In the genomic region with DNA sequence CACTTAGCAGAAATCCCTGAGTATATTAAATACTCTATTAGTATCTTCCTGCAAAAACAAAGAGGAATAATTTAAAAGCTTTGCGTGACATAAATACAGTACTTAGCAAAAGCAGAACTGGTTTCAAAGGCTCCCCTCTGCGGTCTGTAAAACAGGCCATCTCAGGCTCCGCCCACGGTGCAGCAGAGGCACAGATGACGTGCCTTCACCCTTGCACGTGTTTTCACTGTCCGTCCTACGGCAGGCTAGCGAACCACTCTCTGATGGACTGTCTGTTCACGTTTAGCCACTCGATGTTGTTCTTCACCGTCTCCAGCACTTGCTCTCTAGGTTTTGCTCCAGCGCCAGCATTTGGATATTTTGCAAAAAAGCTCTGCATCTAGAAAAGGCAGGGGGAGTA, we compare ENCODE assay signal across 9 mouse cellular contexts.
DNase-seq lines count a peak whose midpoint lies in the region; ATAC-seq and TF ChIP-seq lines count a peak whose summit lies in the region.
"Had no signal": no experiment of that assay in that cellular context is flagged by ENCODE, and none has a peak within 500 bp of the region (broad histone marks: within the 10 kb centered on the region; RNA-seq: fewer than 3 reads in every experiment).

No protein-coding gene starts in this region.

- no peak overlapping the region for H3K27ac ChIP-seq in kidney, embryonic 16.5 days (ENCODE audit: low read length)
- H3K27ac ChIP-seq in intestine, postnatal 0 days (ENCODE audit: low read depth, low read length): no peak overlapping the region

- no peak overlapping the region for H3K9ac ChIP-seq in kidney, embryonic 16.5 days (replicated peaks; ENCODE audit: low read length)
- H3K9ac ChIP-seq in intestine, postnatal 0 days (ENCODE audit: low read depth, low read length): no peak overlapping the region

- no peak overlapping the region for H3K4me2 ChIP-seq in kidney, embryonic 16.5 days (replicated peaks; ENCODE audit: low read depth, low read length)
- H3K4me2 ChIP-seq in intestine, postnatal 0 days (replicated peaks; ENCODE audit: low read depth): no peak overlapping the region

- no peak for DNase-seq in kidney, adult 9 months
- peak; percentile 29 for DNase-seq in thymus, postnatal 4 days
- DNase-seq in thymus, adult 18-20 months: no peak
- DNase-seq in lung, postnatal 36 days: peak; percentile 35
- DNase-seq in ovary, postnatal 36 days (ENCODE audit: low spot score): no peak
- DNase-seq in cerebellum, adult 9-10 months: no peak
- DNase-seq: cerebellum, adult 11 months had no signal

- peaks cover 10% of the 10 kb centered on the region for H3K4me1 ChIP-seq in kidney, embryonic 16.5 days (ENCODE audit: insufficient read depth, low read length)
- no peaks in the 10 kb centered on the region for H3K4me1 ChIP-seq in intestine, postnatal 0 days (replicated peaks; ENCODE audit: control insufficient read depth, insufficient read depth, low read length)

- no peaks in the 10 kb centered on the region for H3K27me3 ChIP-seq in kidney, embryonic 16.5 days (ENCODE audit: insufficient read depth, low read length)
- H3K27me3 ChIP-seq in intestine, postnatal 0 days (replicated peaks; ENCODE audit: control insufficient read depth, insufficient read depth, low read length): no peaks in the 10 kb centered on the region

- ATAC-seq in kidney, embryonic 16.5 days (ENCODE audit: low FRiP score, low TSS enrichment): peak; percentile 51; the same call in 1 of the 2 replicates
- no peak for ATAC-seq in intestine, postnatal 0 days

- WGBS in kidney, embryonic 16.5 days: 44% methylated on average over 13 of the region's 13 CpGs
- WGBS in intestine, postnatal 0 days: 50% methylated on average over 13 of the region's 13 CpGs

- no peak overlapping the region for H3K4me3 ChIP-seq in kidney, embryonic 16.5 days (ENCODE audit: low read length)
- H3K4me3 ChIP-seq in intestine, postnatal 0 days (ENCODE audit: low read depth, low read length): no peak overlapping the region

- H3K36me3 ChIP-seq in kidney, embryonic 16.5 days (ENCODE audit: insufficient read depth, low read length): no peaks in the 10 kb centered on the region; the same call in 1 of the 2 replicates
- no peaks in the 10 kb centered on the region for H3K36me3 ChIP-seq in intestine, postnatal 0 days (ENCODE audit: control insufficient read depth, insufficient read depth)

- TF ChIP-seq CTCF in intestine, postnatal 0 days (IDR thresholded peaks at IDR 0.05; ENCODE audit: low read depth): no peak

- no peaks in the 10 kb centered on the region for H3K9me3 ChIP-seq in kidney, embryonic 16.5 days (ENCODE audit: low read length)
- no peaks in the 10 kb centered on the region for H3K9me3 ChIP-seq in intestine, postnatal 0 days (ENCODE audit: control insufficient read depth)

Comparison
In these comparisons a context has a peak if more than half of its experiments do, and no peak if none do; other contexts are left out.
1. DNase-seq: peak in thymus, postnatal 4 days (single experiment) and lung, postnatal 36 days (single experiment); none in kidney, adult 9 months (single experiment), thymus, adult 18-20 months (0 of 2), ovary, postnatal 36 days (single experiment) and cerebellum, adult 9-10 months (single experiment).